Mouse (Mus musculus) testis, adult 2 months (tissue): ENCODE results near the gene Atp5g1.

Experiments
- CTCF ChIP-seq: fragments of 200-500 bp; IDR thresholded peaks from 2 replicates; pipeline ENCODE4 v1.5.1; 2012; ENCODE audit warnings: low read depth, mild to moderate bottlenecking, inconsistent platforms, low read length, moderate library complexity; ENCODE audit not compliant: control insufficient read depth, insufficient read depth, insufficient replicate concordance
- POLR2A ChIP-seq: fragments of 200-500 bp; IDR thresholded peaks from 2 replicates; pipeline ENCODE4 v1.6.1; 2012; ENCODE audit warnings: low read depth, mild to moderate bottlenecking, inconsistent platforms, low read length, moderate library complexity; ENCODE audit not compliant: control insufficient read depth

GRCm38 (mm10) chr11:96058309-96058708, 17.2 kb downstream of the Atp5g1 start:
- no peak for TF ChIP-seq CTCF
- TF ChIP-seq POLR2A = no peak
